Mouse (Mus musculus) megakaryocyte, adult 5-6 weeks (primary cell): ENCODE results near the gene Cog8. TPM values are rescaled to one million over a fixed set of nuclear protein-coding genes. Genes with fewer than 3 reads are reported as not detected.
"Not testable (repeated sequence)": the region's sequence is repeated elsewhere in the genome, so short reads cannot be mapped to it uniquely, and the experiment has no call there.

ENCODE experiments used
- ATAC-seq: 2 replicates; pipeline ENCODE4 v1.8.0; 2016; ENCODE audit warnings: mild to moderate bottlenecking, inconsistent platforms; ENCODE audit not compliant: poor library complexity, severe bottlenecking
- total RNA-seq, 2 experiments: library from RNA; stranded (forward) in 1 of 2; stranded (reverse) in 1 of 2; fragments of 153-499, 151-499 nt in 1 of 2; fragments of 221-1000, 200-1000 nt in 1 of 2; gene quantifications; 2 replicates each; pipeline versions ENCODE4 v1.2.3 to v1.2.4; 2015 to 2017

Gene Cog8
- total RNA-seq, 2 experiments from 2014 or later: 16.8 to 17.7 TPM

- ATAC-seq: no peak
Measured at GRCm38 (mm10) chr8:107046976-107047375, 9.5 kb downstream of the Cog8 start.

- ATAC-seq: no peak
Measured at GRCm38 (mm10) chr8:107045478-107045877, 11.0 kb downstream of the Cog8 start.

- ATAC-seq: no peak
Measured at GRCm38 (mm10) chr8:107040632-107041031, 15.9 kb downstream of the Cog8 start.

GRCm38 (mm10) chr8:107036626-107037025, 19.9 kb downstream of the Cog8 start:
- ATAC-seq: no peak

GRCm38 (mm10) chr8:107035641-107036040, 20.8 kb downstream of the Cog8 start:
- no peak for ATAC-seq

- ATAC-seq: not testable (repeated sequence)
Measured at GRCm38 (mm10) chr8:107033609-107034008, 22.9 kb downstream of the Cog8 start.

GRCm38 (mm10) chr8:107031577-107032090, 24.9 kb downstream of the Cog8 start:
- ATAC-seq: 0 out of 2 replicates have a peak, but pooled peaks have one; percentile 4

- peak; percentile 94 for ATAC-seq
Measured at GRCm38 (mm10) chr8:107030650-107031576, 25.6 kb downstream of the Cog8 start, which contains the start of gene Vps4a. TSS of gene Vps4a (plus strand) at chr8:107031222.

- ATAC-seq: peak; percentile 62
Measured at GRCm38 (mm10) chr8:107030058-107030457, 26.4 kb downstream of the Cog8 start.

GRCm38 (mm10) chr8:107029310-107029709, 27.2 kb downstream of the Cog8 start:
- ATAC-seq: no peak

GRCm38 (mm10) chr8:107023479-107023878, 33.0 kb downstream of the Cog8 start:
- ATAC-seq: no peak

- ATAC-seq: no peak
Measured at GRCm38 (mm10) chr8:107014915-107015314, 41.6 kb downstream of the Cog8 start.

- no peak for ATAC-seq
Measured at GRCm38 (mm10) chr8:107012666-107013065, 43.8 kb downstream of the Cog8 start.

- no peak for ATAC-seq
Measured at GRCm38 (mm10) chr8:107007795-107008194, 48.7 kb downstream of the Cog8 start.

- ATAC-seq: peak; percentile 100
Measured at GRCm38 (mm10) chr8:107002532-107002931, 54.0 kb downstream of the Cog8 start.

- ATAC-seq: no peak
Measured at GRCm38 (mm10) chr8:106999068-106999467, 57.4 kb downstream of the Cog8 start.

- no peak for ATAC-seq
Measured at GRCm38 (mm10) chr8:106997416-106997815, 59.1 kb downstream of the Cog8 start.

GRCm38 (mm10) chr8:106996339-106996738, 60.1 kb downstream of the Cog8 start:
- ATAC-seq: not testable (repeated sequence)
